Mouse (Mus musculus) MEL (cell line): ENCODE data around the gene Rbm14. TPM values are rescaled to one million over a fixed set of nuclear protein-coding genes. Genes with fewer than 3 reads are reported as not detected.

Experiments
- DNase-seq: peaks from one replicate; pipeline ENCODE4 v3.0.0; 2011; ENCODE audit warnings: low read depth, low spot score
- H3K27ac ChIP-seq: 2 replicates; pipeline ENCODE4 v1.5.1; 2012; ENCODE audit warnings: low read depth, mild to moderate bottlenecking, control low read depth, low read length, moderate library complexity; ENCODE audit not compliant: control insufficient read depth
- H3K27me3 ChIP-seq, 2 experiments: fragments of 150-350 bp in 1 of 2; sonication (generic) in 1 of 2; 2 replicates each; pipeline ENCODE4 v1.6.1; 2012; ENCODE audit warnings: low read length in 2 of 2, mild to moderate bottlenecking in 2 of 2, improper control_type of control experiment in 1 of 2, moderate library complexity in 1 of 2; ENCODE audit not compliant: insufficient read depth in 2 of 2, control insufficient read depth in 1 of 2
- H3K36me3 ChIP-seq, 2 experiments: 2 replicates each; pipeline ENCODE4 v1.6.1; 2012 to 2014; ENCODE audit warnings: low read length in 2 of 2, improper control_type of control experiment in 1 of 2, inconsistent platforms in 1 of 2, mild to moderate bottlenecking in 1 of 2; ENCODE audit not compliant: insufficient read depth in 2 of 2, control insufficient read depth in 1 of 2
- H3K4me1 ChIP-seq, 2 experiments: fragments of 150-350 bp in 1 of 2; sonication (generic) in 1 of 2; 2 replicates each; pipeline ENCODE4 v1.6.1; 2012; ENCODE audit warnings: low read length in 2 of 2, improper control_type of control experiment in 1 of 2, mild to moderate bottlenecking in 1 of 2; ENCODE audit not compliant: insufficient read depth in 2 of 2, control insufficient read depth in 1 of 2
- H3K4me3 ChIP-seq, 2 experiments: fragments of 150-350 bp in 1 of 2; sonication (generic) in 1 of 2; 2 replicates each; pipeline ENCODE4 v1.5.1; 2012; ENCODE audit warnings: low read depth in 2 of 2, low read length in 2 of 2, mild to moderate bottlenecking in 2 of 2, moderate library complexity in 2 of 2, control low read depth in 1 of 2, improper control_type of control experiment in 1 of 2; ENCODE audit not compliant: control insufficient read depth in 1 of 2, insufficient read depth in 1 of 2
- H3K79me2 ChIP-seq: 2 replicates; pipeline ENCODE4 v1.6.1; 2012; ENCODE audit warnings: mild to moderate bottlenecking, low read length, moderate library complexity; ENCODE audit not compliant: control insufficient read depth, poor library complexity, insufficient read depth
- H3K9ac ChIP-seq: 2 replicates; pipeline ENCODE4 v1.6.1; 2012; ENCODE audit warnings: low read depth, mild to moderate bottlenecking, control low read depth, low read length, moderate library complexity; ENCODE audit not compliant: control insufficient read depth, poor library complexity, severe bottlenecking
- H3K9me3 ChIP-seq: fragments of 150-350 bp; sonication (generic); replicated peaks from 2 replicates; pipeline ENCODE4 v1.6.1; 2012; ENCODE audit warnings: mild to moderate bottlenecking, low read length, improper control_type of control experiment, moderate library complexity; ENCODE audit not compliant: insufficient read depth
- CHD1 ChIP-seq: IDR thresholded peaks from 2 replicates; pipeline ENCODE4 v1.6.1; 2012; ENCODE audit warnings: low read depth, mild to moderate bottlenecking, inconsistent platforms, low read length, improper control_type of control experiment
- CHD2 ChIP-seq: IDR thresholded peaks from 2 replicates; pipeline ENCODE4 v1.6.1; 2011; ENCODE audit warnings: low read length, improper control_type of control experiment
- ELF1 ChIP-seq: IDR thresholded peaks from 2 replicates; pipeline ENCODE4 v1.6.1; 2014; ENCODE audit warnings: low read depth, mild to moderate bottlenecking, inconsistent platforms, low read length, improper control_type of control experiment, moderate library complexity
- ETS1 ChIP-seq: IDR thresholded peaks from 2 replicates; pipeline ENCODE4 v1.6.1; 2012; ENCODE audit warnings: low read depth, mild to moderate bottlenecking, inconsistent platforms, low read length, improper control_type of control experiment, moderate library complexity
- GATA1 ChIP-seq: IDR thresholded peaks from 2 replicates; pipeline ENCODE4 v1.6.1; 2011; ENCODE audit warnings: low read depth, low read length, improper control_type of control experiment
- HCFC1 ChIP-seq: IDR thresholded peaks from 2 replicates; pipeline ENCODE4 v1.6.1; 2012; ENCODE audit warnings: low read depth, mild to moderate bottlenecking, inconsistent platforms, low read length, improper control_type of control experiment, moderate library complexity
- KAT2A ChIP-seq: conservative IDR thresholded peaks from 2 replicates; pipeline ENCODE4 v1.6.1; 2012; ENCODE audit warnings: low read depth, low read length, improper control_type of control experiment, inconsistent platforms
- MAX ChIP-seq: IDR thresholded peaks from 2 replicates; pipeline ENCODE4 v1.6.1; 2011; ENCODE audit warnings: low read length, improper control_type of control experiment
- MEF2A ChIP-seq: IDR thresholded peaks from 2 replicates; pipeline ENCODE4 v1.6.1; 2014; ENCODE audit warnings: low read depth, mild to moderate bottlenecking, inconsistent platforms, low read length, improper control_type of control experiment; ENCODE audit not compliant: poor library complexity, insufficient replicate concordance, severe bottlenecking; ENCODE audit errors: extremely low read depth
- MXI1 ChIP-seq: IDR thresholded peaks from 2 replicates; pipeline ENCODE4 v1.6.1; 2011; ENCODE audit warnings: mild to moderate bottlenecking, low read depth, low read length, improper control_type of control experiment
- MYB ChIP-seq: IDR thresholded peaks from 2 replicates; pipeline ENCODE4 v1.6.1; 2011; ENCODE audit warnings: mild to moderate bottlenecking, low read depth, low read length, improper control_type of control experiment
- POLR2A ChIP-seq, 2 experiments: IDR thresholded peaks; 2 replicates each; pipeline ENCODE4 v1.6.1; 2011 to 2012; ENCODE audit warnings: low read length in 2 of 2, mild to moderate bottlenecking in 2 of 2, control low read depth in 1 of 2, improper control_type of control experiment in 1 of 2, low read depth in 1 of 2, moderate library complexity in 1 of 2; ENCODE audit not compliant: control insufficient read depth in 1 of 2, insufficient read depth in 1 of 2, poor library complexity in 1 of 2
- RAD21 ChIP-seq: IDR thresholded peaks from 2 replicates; pipeline ENCODE4 v1.6.1; 2011; ENCODE audit warnings: mild to moderate bottlenecking, low read depth, low read length, improper control_type of control experiment
- RCOR1 ChIP-seq: IDR thresholded peaks from 2 replicates; pipeline ENCODE4 v1.6.1; 2012; ENCODE audit warnings: low read depth, mild to moderate bottlenecking, inconsistent platforms, low read length, improper control_type of control experiment
- SMC3 ChIP-seq: IDR thresholded peaks from 2 replicates; pipeline ENCODE4 v1.6.1; 2011; ENCODE audit warnings: low read depth, low read length, improper control_type of control experiment
- ZC3H11A ChIP-seq: IDR thresholded peaks from 2 replicates; pipeline ENCODE4 v1.6.1; 2012; ENCODE audit warnings: low read depth, mild to moderate bottlenecking, inconsistent platforms, low read length, improper control_type of control experiment
- ZKSCAN1 ChIP-seq: IDR thresholded peaks from 2 replicates; pipeline ENCODE4 v1.6.1; 2012; ENCODE audit warnings: low read depth, mild to moderate bottlenecking, inconsistent platforms, low read length, improper control_type of control experiment, moderate library complexity
- ZMIZ1 ChIP-seq: IDR thresholded peaks from 2 replicates; pipeline ENCODE4 v1.6.1; 2012; ENCODE audit warnings: low read depth, mild to moderate bottlenecking, inconsistent platforms, low read length, improper control_type of control experiment, moderate library complexity
- ZNF384 ChIP-seq: IDR thresholded peaks from 2 replicates; pipeline ENCODE4 v1.6.1; 2012; ENCODE audit warnings: low read depth, mild to moderate bottlenecking, inconsistent platforms, low read length, improper control_type of control experiment
- polyA plus RNA-seq, 2 experiments: library from polyadenylated mRNA; stranded (reverse) in 1 of 2; unstranded in 1 of 2; fragments of >175 nt in 1 of 2; fragments of >200 nt in 1 of 2; gene quantifications; 2 replicates each; pipeline versions ENCODE4 v1.2.1 to v1.2.4; 2012; ENCODE audit warnings: low replicate concordance in 2 of 2, low read depth in 1 of 2; ENCODE audit not compliant: insufficient read length in 2 of 2, insufficient read depth in 1 of 2, missing spikeins in 1 of 2
- total RNA-seq: library from RNA; depleted of rRNA; stranded (reverse); fragments of 300-350 nt; gene quantifications from 2 replicates; pipeline ENCODE4 v1.2.3, GENCODE M21; 2012

The Rbm14 gene
- total and polyA plus RNA-seq, 3 experiments: 44.7 to 82.3 TPM; not detected in 1

- Histone ChIP-seq H3K4me3 (no peak overlapping the region), H3K27ac (no peak overlapping the region), H3K36me3 (peaks cover 0 to 2% of the 10 kb centered on the region in 2 experiments; a peak in 1 of 4 replicates), H3K4me1 (no peaks in the 10 kb centered on the region), H3K9me3 (no peaks in the 10 kb centered on the region), H3K27me3 (no peaks in the 10 kb centered on the region), H3K9ac (no peak overlapping the region), H3K79me2 (no peaks in the 10 kb centered on the region)
- TF ChIP-seq ZKSCAN1: no peak
- TF ChIP-seq RCOR1: no peak
- no peak for TF ChIP-seq ETS1
- no peak for TF ChIP-seq MYB
- no peak for TF ChIP-seq CHD2
- no peak for TF ChIP-seq RAD21
- no peak for TF ChIP-seq CHD1
- TF ChIP-seq HCFC1: no peak
- no peak for TF ChIP-seq MEF2A
- no peak for TF ChIP-seq ELF1
- TF ChIP-seq MXI1: no peak
- TF ChIP-seq GATA1: no peak
- TF ChIP-seq MAX: no peak
- TF ChIP-seq ZC3H11A: no peak
- no peak for TF ChIP-seq KAT2A
- no peak for TF ChIP-seq ZMIZ1
- no peak for TF ChIP-seq POLR2A (IDR thresholded peaks at IDR 0.05; ENCODE audit: control insufficient read depth in 1 of 2, insufficient read depth in 1 of 2, low read depth in 1 of 2, low read length in 2 of 2, poor library complexity in 1 of 2)
- no peak for DNase-seq
These were observed 17.1 kb upstream of the Rbm14 start for GRCm38 (mm10) chr19:4828444-4829114.

- TF ChIP-seq HCFC1: no peak
- 0 out of 2 replicates have a peak, but pooled peaks have one; percentile 14 for TF ChIP-seq SMC3
- 0 out of 2 replicates have a peak, but pooled peaks have one; percentile 16 for TF ChIP-seq ZNF384
- Histone ChIP-seq H3K4me3 (no peak overlapping the region), H3K27me3 (peaks cover 3 to 5% of the 10 kb centered on the region in 2 experiments), H3K9ac (no peak overlapping the region), H3K79me2 (no peaks in the 10 kb centered on the region), H3K27ac (no peak overlapping the region), H3K4me1 (no peaks in the 10 kb centered on the region), H3K9me3 (no peaks in the 10 kb centered on the region), H3K36me3 (peaks cover 0 to 2% of the 10 kb centered on the region in 2 experiments; a peak in 1 of 4 replicates)
- no peak for DNase-seq
These were observed 9.4 kb upstream of the Rbm14 start for GRCm38 (mm10) chr19:4820678-4821303.
